Mouse (Mus musculus) lung, embryonic 15.5 days (tissue): ENCODE data around the gene Npdc1. TPM values are rescaled to one million over a fixed set of nuclear protein-coding genes. Genes with fewer than 3 reads are reported as not detected.
"Not testable (repeated sequence)": the region's sequence is repeated elsewhere in the genome, so short reads cannot be mapped to it uniquely, and the experiment has no call there.

Source experiments
- ATAC-seq: fragments of 200-750 bp; cut with Nextera tagmentation; 2 replicates; pipeline ENCODE4 v1.8.0; 2017; ENCODE audit warnings: moderate number of reproducible peaks, borderline replicate concordance; ENCODE audit not compliant: low FRiP score, low TSS enrichment; ENCODE audit errors: extremely low read depth
- H3K27ac ChIP-seq: fragments of 300-500 bp; sonication (generic); 2 replicates; pipeline ENCODE4 v1.5.1; 2015; ENCODE audit warnings: moderate library complexity, mild to moderate bottlenecking, inconsistent platforms
- H3K27me3 ChIP-seq: fragments of 300-500 bp; sonication (generic); 2 replicates; pipeline ENCODE4 v1.6.1; 2015; ENCODE audit warnings: inconsistent platforms
- H3K36me3 ChIP-seq: fragments of 300-500 bp; sonication (generic); 2 replicates; pipeline ENCODE4 v1.6.1; 2015; ENCODE audit warnings: inconsistent platforms
- H3K4me1 ChIP-seq: fragments of 300-500 bp; sonication (generic); 2 replicates; pipeline ENCODE4 v1.6.1; 2015; ENCODE audit warnings: inconsistent platforms
- H3K4me2 ChIP-seq: fragments of 300-500 bp; sonication (generic); 2 replicates; pipeline ENCODE4 v1.6.1; 2015; ENCODE audit warnings: inconsistent platforms, mild to moderate bottlenecking, moderate library complexity
- H3K4me3 ChIP-seq: fragments of 300-500 bp; sonication (generic); 2 replicates; pipeline ENCODE4 v1.5.1; 2015; ENCODE audit warnings: mild to moderate bottlenecking, inconsistent platforms
- H3K9ac ChIP-seq: fragments of 300-500 bp; sonication (generic); 2 replicates; pipeline ENCODE4 v1.6.1; 2015; ENCODE audit warnings: inconsistent platforms
- H3K9me3 ChIP-seq: fragments of 300-500 bp; sonication (generic); 2 replicates; pipeline ENCODE4 v1.6.1; 2016; ENCODE audit warnings: inconsistent platforms
- WGBS: fragments of 180-500 bp; shearing (Covaris S2); methylation state at CpG from one replicate; pipeline ENCODE4 v1.1.7; 2015; 5-methylcytosine and 5-hydroxymethylcytosine counted together
- polyA plus RNA-seq: library from polyadenylated mRNA; unstranded; fragments of >200 nt; fragmentation: Nextera tagmentation; extraction: Ambion mirVana; gene quantifications from 2 replicates; pipeline ENCODE4 v1.2.1, GENCODE M21; 2015

Gene Npdc1
- polyA plus RNA-seq, 1 experiment from 2014 or later, result 28.7 TPM

GRCm38 (mm10) chr2:25397010-25397409 is 2.1 kb upstream of the Npdc1 start:
- Histone ChIP-seq H3K27me3 (peaks cover 76% of the 10 kb centered on the region), H3K4me2 (no peak overlapping the region), H3K9ac (no peak overlapping the region), H3K36me3 (no peaks in the 10 kb centered on the region), H3K27ac (no peak overlapping the region), H3K9me3 (no peaks in the 10 kb centered on the region), H3K4me3 (no peak overlapping the region), H3K4me1 (peaks cover 19% of the 10 kb centered on the region)
- WGBS, result 26% methylated on average over 1 of the region's 1 CpGs
- no peak for ATAC-seq

- Histone ChIP-seq H3K27me3 (peaks cover 86% of the 10 kb centered on the region), H3K4me2 (no peak overlapping the region), H3K36me3 (no peaks in the 10 kb centered on the region), H3K9ac (no peak overlapping the region), H3K27ac (no peak overlapping the region), H3K4me1 (peaks cover 20% of the 10 kb centered on the region), H3K9me3 (no peaks in the 10 kb centered on the region), H3K4me3 (no peak overlapping the region)
- ATAC-seq, result no peak
- 87% methylated on average over 7 of the region's 7 CpGs for WGBS
These were observed 1.1 kb upstream of the Npdc1 start for GRCm38 (mm10) chr2:25398065-25398464.

- H3K36me3 ChIP-seq, result no peaks in the 10 kb centered on the region
- peaks cover 16% of the 10 kb centered on the region for H3K4me1 ChIP-seq
- H3K9ac ChIP-seq, result no peak overlapping the region
- no peaks in the 10 kb centered on the region for H3K9me3 ChIP-seq
- peaks cover 93% of the 10 kb centered on the region for H3K27me3 ChIP-seq
- H3K27ac ChIP-seq, result no peak overlapping the region
- ATAC-seq, result no peak
- peak overlapping the region; percentile 26 for H3K4me2 ChIP-seq
- 18% methylated on average over 16 of the region's 16 CpGs for WGBS
- H3K4me3 ChIP-seq, result no peak overlapping the region
These were observed 1.1 kb downstream of the Npdc1 start for GRCm38 (mm10) chr2:25400291-25400690.

GRCm38 (mm10) chr2:25400764-25401163 is 1.6 kb downstream of the Npdc1 start:
- H3K27me3 ChIP-seq, result peaks cover 90% of the 10 kb centered on the region
- peaks cover 12% of the 10 kb centered on the region for H3K4me1 ChIP-seq
- H3K27ac ChIP-seq, result no peak overlapping the region
- no peaks in the 10 kb centered on the region for H3K9me3 ChIP-seq
- H3K36me3 ChIP-seq, result no peaks in the 10 kb centered on the region
- WGBS, result 3% methylated on average over 17 of the region's 17 CpGs
- ATAC-seq, result no peak
- H3K4me2 ChIP-seq, result peak overlapping the region; percentile 26
- H3K4me3 ChIP-seq, result no peak overlapping the region
- no peak overlapping the region for H3K9ac ChIP-seq

GRCm38 (mm10) chr2:25402377-25402971 is 3.3 kb downstream of the Npdc1 start:
- Histone ChIP-seq H3K36me3 (no peaks in the 10 kb centered on the region), H3K9me3 (no peaks in the 10 kb centered on the region), H3K4me2 (peak overlapping the region; percentile 79), H3K4me1 (peaks cover 4% of the 10 kb centered on the region; the same call in 1 of the 2 replicates), H3K4me3 (peak overlapping the region; percentile 54), H3K27me3 (peaks cover 82% of the 10 kb centered on the region), H3K9ac (peak overlapping the region; percentile 38; the same call in 1 of the 2 replicates), H3K27ac (no peak overlapping the region)
- ATAC-seq, result no peak
- 1% methylated on average over 13 of the region's 13 CpGs for WGBS

GRCm38 (mm10) chr2:25402972-25403601 is 3.9 kb downstream of the Npdc1 start:
- ATAC-seq, result peak; percentile 43; the same call in 1 of the 2 replicates
- H3K4me2 ChIP-seq, result peak overlapping the region; percentile 79
- H3K9me3 ChIP-seq, result no peaks in the 10 kb centered on the region
- peak overlapping the region; percentile 38 for H3K9ac ChIP-seq
- H3K27ac ChIP-seq, result no peak overlapping the region
- H3K4me1 ChIP-seq, result peaks cover 4% of the 10 kb centered on the region; the same call in 1 of the 2 replicates
- peaks cover 76% of the 10 kb centered on the region for H3K27me3 ChIP-seq
- no peaks in the 10 kb centered on the region for H3K36me3 ChIP-seq
- 2% methylated on average over 51 of the region's 54 CpGs for WGBS
- H3K4me3 ChIP-seq, result peak overlapping the region; percentile 54

- peaks cover 4% of the 10 kb centered on the region; the same call in 1 of the 2 replicates for H3K4me1 ChIP-seq
- H3K27me3 ChIP-seq, result peaks cover 68% of the 10 kb centered on the region
- no peaks in the 10 kb centered on the region for H3K36me3 ChIP-seq
- no peak overlapping the region for H3K4me3 ChIP-seq
- no peak for ATAC-seq
- no peaks in the 10 kb centered on the region for H3K9me3 ChIP-seq
- H3K9ac ChIP-seq, result no peak overlapping the region
- H3K27ac ChIP-seq, result no peak overlapping the region
- 79% methylated on average over 4 of the region's 4 CpGs for WGBS
- peak overlapping the region; percentile 79; the same call in 1 of the 2 replicates for H3K4me2 ChIP-seq
These were observed 4.8 kb downstream of the Npdc1 start for GRCm38 (mm10) chr2:25403994-25404393.

- H3K27ac ChIP-seq, result no peak overlapping the region
- no peak for ATAC-seq
- H3K9ac ChIP-seq, result no peak overlapping the region
- no peak overlapping the region for H3K4me2 ChIP-seq
- H3K4me1 ChIP-seq, result no peaks in the 10 kb centered on the region
- H3K4me3 ChIP-seq, result no peak overlapping the region
- H3K9me3 ChIP-seq, result no peaks in the 10 kb centered on the region
- WGBS, result 74% methylated on average over 10 of the region's 10 CpGs
- H3K36me3 ChIP-seq, result no peaks in the 10 kb centered on the region
- H3K27me3 ChIP-seq, result peaks cover 19% of the 10 kb centered on the region
These were observed 9.8 kb downstream of the Npdc1 start for GRCm38 (mm10) chr2:25408908-25409307.

- not testable (repeated sequence) for H3K4me3 ChIP-seq, H3K36me3 ChIP-seq, H3K9ac ChIP-seq, H3K27ac ChIP-seq, H3K9me3 ChIP-seq, H3K4me1 ChIP-seq, ATAC-seq, H3K27me3 ChIP-seq, H3K4me2 ChIP-seq
These were observed 14.3 kb downstream of the Npdc1 start for GRCm38 (mm10) chr2:25413436-25413835.

- no peak for ATAC-seq
- Histone ChIP-seq H3K4me3 (no peak overlapping the region), H3K9ac (no peak overlapping the region), H3K9me3 (no peaks in the 10 kb centered on the region), H3K36me3 (no peaks in the 10 kb centered on the region), H3K27ac (no peak overlapping the region), H3K4me2 (no peak overlapping the region), H3K4me1 (no peaks in the 10 kb centered on the region), H3K27me3 (peaks cover 2% of the 10 kb centered on the region; the same call in 1 of the 2 replicates)
- 25% methylated on average over 3 of the region's 3 CpGs for WGBS
These were observed 18.3 kb downstream of the Npdc1 start for GRCm38 (mm10) chr2:25417426-25417825.

- H3K9ac ChIP-seq, result no peak overlapping the region
- no peak overlapping the region for H3K4me2 ChIP-seq
- H3K27ac ChIP-seq, result no peak overlapping the region
- peaks cover 39% of the 10 kb centered on the region for H3K27me3 ChIP-seq
- no peaks in the 10 kb centered on the region for H3K9me3 ChIP-seq
- WGBS, result 24% methylated on average over 3 of the region's 3 CpGs
- H3K36me3 ChIP-seq, result no peaks in the 10 kb centered on the region
- H3K4me3 ChIP-seq, result no peak overlapping the region
- no peak for ATAC-seq
- H3K4me1 ChIP-seq, result no peaks in the 10 kb centered on the region
These were observed 22.7 kb downstream of the Npdc1 start for GRCm38 (mm10) chr2:25421896-25422295.

- H3K27me3 ChIP-seq, result peaks cover 39% of the 10 kb centered on the region
- 53% methylated on average over 17 of the region's 17 CpGs for WGBS
- peak; percentile 13; the same call in 1 of the 2 replicates for ATAC-seq
These were observed 23.6 kb downstream of the Npdc1 start, which contains the start of gene Fut7 for GRCm38 (mm10) chr2:25422587-25423410. Gene Fut7 (plus strand): TSS chr2:25423267.

More at GRCm38 (mm10) chr2:25422587-25423410, 23.6 kb downstream of the Npdc1 start, which contains the start of gene Fut7:
- H3K4me3 ChIP-seq, result no peak within 1 kb of the TSS
- no peaks in the 10 kb centered on the region for H3K36me3 ChIP-seq
- H3K9ac ChIP-seq, result no peak within 1 kb of the TSS
- H3K9me3 ChIP-seq, result no peaks in the 10 kb centered on the region
- no peak within 1 kb of the TSS for H3K4me2 ChIP-seq
- H3K4me1 ChIP-seq, result no peaks in the 10 kb centered on the region
- no peak within 1 kb of the TSS for H3K27ac ChIP-seq
